Mouse (Mus musculus): Measurements from ENCODE around the gene Atxn10. TPM values are rescaled to one million over a fixed set of nuclear protein-coding genes. Genes with fewer than 3 reads are reported as not detected.

Atxn10 gene
- polyA plus RNA-seq, 1 experiment from 2014 or later, result 307 TPM

DNA sequence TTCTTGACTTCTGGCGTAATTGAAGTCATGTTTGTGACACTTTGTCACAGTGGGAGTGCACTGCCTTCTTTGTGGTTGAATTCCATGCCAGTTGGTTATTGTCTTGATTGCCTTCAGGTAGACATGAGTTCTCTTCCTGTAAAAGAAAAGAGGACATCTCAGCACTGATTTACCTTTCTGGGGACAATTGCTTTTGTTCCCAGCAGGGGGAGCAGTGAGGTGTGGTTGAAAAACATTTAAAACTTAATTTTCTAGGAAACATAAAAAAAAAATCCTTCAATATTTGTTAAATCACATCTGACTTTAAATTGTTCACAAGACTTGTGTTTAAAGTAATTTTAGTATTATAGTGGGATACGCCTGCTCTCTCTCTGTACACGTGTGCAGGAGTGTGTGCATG lies 52.7 kb downstream of the Atxn10 start:
- H3K36me3 ChIP-seq (ENCODE audit: insufficient read depth, low read length), result peaks cover 25% of the 10 kb centered on the region
- H3K9me3 ChIP-seq (ENCODE audit: low read length), result no peaks in the 10 kb centered on the region
- no peak overlapping the region for H3K9ac ChIP-seq (replicated peaks; ENCODE audit: low read length)
- H3K4me3 ChIP-seq (ENCODE audit: low read length), result no peak overlapping the region
- H3K27me3 ChIP-seq (ENCODE audit: insufficient read depth, low read length), result no peaks in the 10 kb centered on the region
- H3K4me1 ChIP-seq (ENCODE audit: insufficient read depth, low read length), result no peaks in the 10 kb centered on the region
- WGBS, result 82% methylated on average over 3 of the region's 3 CpGs
- no peak overlapping the region for H3K27ac ChIP-seq (ENCODE audit: low read length)
- no peak for ATAC-seq (ENCODE audit: low FRiP score, low TSS enrichment)
- no peak overlapping the region for H3K4me2 ChIP-seq (replicated peaks; ENCODE audit: low read depth, low read length)

DNA sequence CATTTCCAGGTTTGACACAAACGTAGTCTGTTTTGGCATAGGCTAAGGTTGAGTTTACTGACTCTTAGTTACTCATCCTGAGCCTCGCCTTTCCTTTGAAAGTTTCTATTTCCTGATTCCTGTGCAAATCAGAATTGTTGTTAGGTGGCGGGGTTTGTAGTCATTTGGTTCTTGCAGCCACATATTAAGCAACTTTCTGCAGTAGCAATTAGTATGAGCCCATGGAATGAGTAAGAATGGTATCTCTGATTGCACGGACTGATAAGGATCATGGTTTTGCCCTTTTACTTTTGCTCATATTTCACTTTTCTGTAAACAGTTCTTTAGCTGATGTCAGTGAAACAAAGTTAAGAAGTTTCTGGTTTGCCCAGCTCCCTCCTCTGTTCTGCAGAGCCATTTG lies 53.9 kb downstream of the Atxn10 start:
- Histone ChIP-seq H3K27me3 (ENCODE audit: insufficient read depth, low read length) (no peaks in the 10 kb centered on the region), H3K36me3 (ENCODE audit: insufficient read depth, low read length) (peaks cover 19% of the 10 kb centered on the region), H3K4me2 (replicated peaks; ENCODE audit: low read depth, low read length) (no peak overlapping the region), H3K4me3 (ENCODE audit: low read length) (no peak overlapping the region), H3K9me3 (ENCODE audit: low read length) (no peaks in the 10 kb centered on the region), H3K4me1 (ENCODE audit: insufficient read depth, low read length) (no peaks in the 10 kb centered on the region), H3K9ac (replicated peaks; ENCODE audit: low read length) (no peak overlapping the region), H3K27ac (ENCODE audit: low read length) (no peak overlapping the region)
- WGBS, result 80% methylated on average over 4 of the region's 4 CpGs
- no peak for ATAC-seq (ENCODE audit: low FRiP score, low TSS enrichment)

DNA sequence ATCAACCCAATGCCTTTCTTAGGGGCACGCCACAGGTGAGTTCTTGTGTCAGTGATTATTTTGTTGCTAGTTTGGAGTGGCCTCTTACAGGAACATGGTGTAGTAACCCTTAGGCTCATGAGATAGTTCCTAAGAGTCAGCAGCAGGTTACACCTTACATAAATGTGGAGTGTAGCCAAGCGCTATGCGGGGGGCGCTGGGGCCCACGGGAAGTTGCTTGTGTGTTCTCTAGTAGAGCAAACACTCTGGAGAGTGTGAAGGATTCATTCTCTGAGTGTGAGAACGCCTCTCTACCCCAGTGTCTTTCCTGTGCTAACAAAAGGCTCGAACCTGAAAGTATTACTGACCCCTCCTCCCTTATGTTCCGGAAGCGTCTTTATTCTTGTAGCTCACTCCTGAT lies 59.3 kb downstream of the Atxn10 start:
- no peak overlapping the region for H3K9ac ChIP-seq (replicated peaks; ENCODE audit: low read length)
- no peaks in the 10 kb centered on the region for H3K9me3 ChIP-seq (ENCODE audit: low read length)
- H3K4me1 ChIP-seq (ENCODE audit: insufficient read depth, low read length), result no peaks in the 10 kb centered on the region
- no peak for ATAC-seq (ENCODE audit: low FRiP score, low TSS enrichment)
- WGBS, result 88% methylated on average over 9 of the region's 9 CpGs
- no peaks in the 10 kb centered on the region for H3K27me3 ChIP-seq (ENCODE audit: insufficient read depth, low read length)
- H3K4me2 ChIP-seq (replicated peaks; ENCODE audit: low read depth, low read length), result no peak overlapping the region
- H3K36me3 ChIP-seq (ENCODE audit: insufficient read depth, low read length), result peaks cover 16% of the 10 kb centered on the region
- no peak overlapping the region for H3K27ac ChIP-seq (ENCODE audit: low read length)
- no peak overlapping the region for H3K4me3 ChIP-seq (ENCODE audit: low read length)

DNA sequence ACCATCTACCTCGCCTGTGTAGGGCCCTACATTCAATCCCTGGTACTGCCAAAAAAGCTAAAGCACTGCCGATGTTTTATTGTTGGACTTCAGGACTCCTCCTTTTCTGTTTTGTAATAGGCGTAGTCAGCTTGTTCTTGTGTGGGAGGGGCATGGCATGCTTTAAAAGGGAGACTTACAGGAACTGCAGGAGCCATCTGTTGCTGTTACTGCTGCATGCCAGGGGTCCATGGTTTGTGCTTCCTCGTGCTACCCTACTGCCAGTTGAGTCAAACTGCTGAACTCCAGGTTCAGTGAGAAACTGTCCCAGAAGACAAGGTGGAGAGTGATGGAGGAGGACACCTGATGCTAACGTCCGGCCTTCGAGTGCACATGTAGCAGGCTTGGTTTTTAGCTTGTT lies 65.9 kb downstream of the Atxn10 start:
- Histone ChIP-seq H3K4me2 (replicated peaks; ENCODE audit: low read depth, low read length) (no peak overlapping the region), H3K27me3 (ENCODE audit: insufficient read depth, low read length) (no peaks in the 10 kb centered on the region), H3K9me3 (ENCODE audit: low read length) (no peaks in the 10 kb centered on the region), H3K27ac (ENCODE audit: low read length) (no peak overlapping the region), H3K4me1 (ENCODE audit: insufficient read depth, low read length) (no peaks in the 10 kb centered on the region), H3K36me3 (ENCODE audit: insufficient read depth, low read length) (0 out of 2 replicates have a peak, but pooled peaks cover 3% of the 10 kb centered on the region), H3K4me3 (ENCODE audit: low read length) (no peak overlapping the region), H3K9ac (replicated peaks; ENCODE audit: low read length) (no peak overlapping the region)
- 74% methylated on average over 7 of the region's 7 CpGs for WGBS
- ATAC-seq (ENCODE audit: low FRiP score, low TSS enrichment), result no peak

DNA sequence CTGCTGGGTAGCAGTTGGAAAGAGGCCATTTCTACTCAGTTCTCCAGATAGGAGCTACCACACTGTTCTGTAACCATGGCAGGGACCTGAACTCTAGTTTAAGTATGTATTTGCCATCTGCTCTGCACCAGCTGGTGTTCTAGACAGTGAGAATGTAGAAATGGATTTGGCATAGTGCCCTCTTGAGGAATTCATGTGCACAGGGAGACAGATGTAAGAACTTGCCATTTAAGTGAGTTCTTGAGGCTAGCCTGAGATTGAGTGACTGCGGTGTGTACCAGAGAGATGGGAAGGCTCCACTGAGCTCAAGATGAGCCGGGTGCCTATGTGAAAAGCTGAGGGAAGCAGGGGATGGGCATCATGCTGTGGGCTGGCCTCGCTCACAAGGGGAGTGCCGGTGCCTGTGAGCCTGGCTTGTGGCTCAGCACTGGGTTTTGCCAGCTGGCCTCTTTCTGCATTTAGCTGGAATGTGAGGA lies 67.2 kb downstream of the Atxn10 start:
- Histone ChIP-seq H3K36me3 (ENCODE audit: insufficient read depth, low read length) (0 out of 2 replicates have a peak, but pooled peaks cover 3% of the 10 kb centered on the region), H3K27me3 (ENCODE audit: insufficient read depth, low read length) (no peaks in the 10 kb centered on the region), H3K9ac (replicated peaks; ENCODE audit: low read length) (no peak overlapping the region), H3K4me3 (ENCODE audit: low read length) (no peak overlapping the region), H3K27ac (ENCODE audit: low read length) (no peak overlapping the region), H3K4me1 (ENCODE audit: insufficient read depth, low read length) (no peaks in the 10 kb centered on the region), H3K4me2 (replicated peaks; ENCODE audit: low read depth, low read length) (no peak overlapping the region), H3K9me3 (ENCODE audit: low read length) (no peaks in the 10 kb centered on the region)
- ATAC-seq (ENCODE audit: low FRiP score, low TSS enrichment), result no peak
- WGBS, result 82% methylated on average over 4 of the region's 4 CpGs

DNA sequence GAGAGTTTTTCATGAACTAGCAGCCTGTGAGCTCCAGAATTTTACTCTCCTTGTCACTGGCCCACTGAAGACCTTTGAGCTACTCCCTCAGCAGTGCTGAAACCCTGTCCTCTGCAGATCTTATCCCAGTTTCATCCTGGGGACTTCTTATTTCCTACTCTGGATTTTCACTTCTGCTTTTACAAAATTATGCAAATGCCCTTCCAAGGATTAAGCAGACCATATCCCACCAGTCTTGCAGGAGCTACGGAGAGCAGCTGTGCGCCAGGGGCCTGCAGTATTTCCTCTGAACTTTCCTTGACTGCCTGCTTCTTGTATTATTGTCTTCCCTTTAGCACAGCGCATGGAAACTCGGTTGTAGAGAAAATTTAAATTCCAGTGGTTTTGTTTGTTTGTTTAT lies 68.7 kb downstream of the Atxn10 start:
- Histone ChIP-seq H3K4me1 (ENCODE audit: insufficient read depth, low read length) (0 out of 2 replicates have a peak, but pooled peaks cover 5% of the 10 kb centered on the region), H3K27me3 (ENCODE audit: insufficient read depth, low read length) (no peaks in the 10 kb centered on the region), H3K27ac (ENCODE audit: low read length) (no peak overlapping the region), H3K9me3 (ENCODE audit: low read length) (no peaks in the 10 kb centered on the region), H3K36me3 (ENCODE audit: insufficient read depth, low read length) (0 out of 2 replicates have a peak, but pooled peaks cover 3% of the 10 kb centered on the region), H3K4me2 (replicated peaks; ENCODE audit: low read depth, low read length) (no peak overlapping the region), H3K9ac (replicated peaks; ENCODE audit: low read length) (no peak overlapping the region), H3K4me3 (ENCODE audit: low read length) (no peak overlapping the region)
- 82% methylated on average over 4 of the region's 4 CpGs for WGBS
- ATAC-seq (ENCODE audit: low FRiP score, low TSS enrichment), result no peak

DNA sequence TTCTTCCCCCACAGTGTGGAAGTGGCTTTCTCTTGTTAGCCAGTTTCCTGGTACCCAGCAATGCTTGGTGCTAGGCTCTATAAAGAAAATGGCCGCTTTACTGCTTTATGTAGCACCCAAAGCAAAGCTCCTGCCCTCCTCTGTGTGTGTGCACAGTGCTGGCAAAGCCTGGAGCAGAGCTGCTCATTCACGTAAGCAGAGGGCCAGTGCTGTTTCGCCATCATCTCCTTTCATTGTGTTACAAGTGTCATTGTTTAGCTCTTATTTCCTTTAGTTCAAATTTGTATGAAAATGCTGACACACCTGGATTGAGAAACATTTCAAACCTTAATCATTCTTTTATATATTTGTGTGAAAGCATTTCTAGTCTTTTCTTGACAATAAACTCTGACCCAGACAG lies 69.5 kb downstream of the Atxn10 start:
- H3K4me2 ChIP-seq (replicated peaks; ENCODE audit: low read depth, low read length), result no peak overlapping the region
- H3K27me3 ChIP-seq (ENCODE audit: insufficient read depth, low read length), result no peaks in the 10 kb centered on the region
- H3K4me1 ChIP-seq (ENCODE audit: insufficient read depth, low read length), result 0 out of 2 replicates have a peak, but pooled peaks cover 5% of the 10 kb centered on the region
- no peak overlapping the region for H3K9ac ChIP-seq (replicated peaks; ENCODE audit: low read length)
- 91% methylated on average over 3 of the region's 3 CpGs for WGBS
- H3K36me3 ChIP-seq (ENCODE audit: insufficient read depth, low read length), result 0 out of 2 replicates have a peak, but pooled peaks cover 3% of the 10 kb centered on the region
- H3K27ac ChIP-seq (ENCODE audit: low read length), result no peak overlapping the region
- H3K9me3 ChIP-seq (ENCODE audit: low read length), result no peaks in the 10 kb centered on the region
- no peak for ATAC-seq (ENCODE audit: low FRiP score, low TSS enrichment)
- no peak overlapping the region for H3K4me3 ChIP-seq (ENCODE audit: low read length)

DNA sequence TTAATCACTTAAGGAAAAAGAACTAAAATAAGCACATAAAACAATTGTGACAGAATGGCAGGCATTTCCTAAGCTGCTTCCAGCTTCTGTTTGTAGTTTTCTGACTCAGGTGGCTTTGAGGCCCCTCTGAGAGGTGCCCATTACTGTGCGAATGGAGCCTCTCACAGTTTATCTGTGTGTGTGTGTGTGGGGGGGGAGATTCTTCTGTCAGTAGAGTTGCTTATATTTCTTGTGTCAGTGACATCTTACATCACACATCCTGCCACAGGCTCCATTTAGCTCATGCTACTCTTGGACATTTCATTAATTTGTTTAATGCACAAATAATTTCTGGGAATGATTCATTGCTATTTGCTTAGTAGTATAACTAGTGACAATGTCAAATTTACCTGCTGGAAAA lies 70.8 kb downstream of the Atxn10 start:
- no peaks in the 10 kb centered on the region for H3K9me3 ChIP-seq (ENCODE audit: low read length)

DNA sequence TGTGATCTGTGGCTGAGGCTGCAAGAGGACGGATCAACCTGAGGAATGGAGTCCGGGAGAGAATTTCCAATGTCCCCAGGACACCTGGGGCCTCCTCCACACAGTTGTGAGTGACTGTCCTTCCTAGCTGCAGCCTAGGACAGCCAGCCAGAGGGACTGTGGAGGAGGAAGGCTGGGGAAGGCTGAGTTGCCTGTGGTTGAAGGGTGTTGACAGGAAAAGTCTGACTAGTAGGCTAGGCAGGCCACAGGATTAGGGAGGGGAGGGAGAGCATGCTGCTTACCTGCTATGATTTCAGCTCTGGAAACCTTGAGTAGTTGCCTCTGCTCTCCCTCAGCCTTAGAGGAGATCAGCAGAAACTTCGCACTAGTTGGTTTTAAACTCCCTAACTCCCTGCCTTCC lies 71.3 kb downstream of the Atxn10 start:
- ATAC-seq (ENCODE audit: low FRiP score, low TSS enrichment), result no peak
- H3K4me2 ChIP-seq (replicated peaks; ENCODE audit: low read depth, low read length), result no peak overlapping the region
- 0 out of 2 replicates have a peak, but pooled peaks cover 3% of the 10 kb centered on the region for H3K36me3 ChIP-seq (ENCODE audit: insufficient read depth, low read length)
- 0 out of 2 replicates have a peak, but pooled peaks cover 5% of the 10 kb centered on the region for H3K4me1 ChIP-seq (ENCODE audit: insufficient read depth, low read length)
- H3K9ac ChIP-seq (replicated peaks; ENCODE audit: low read length), result no peak overlapping the region
- no peaks in the 10 kb centered on the region for H3K27me3 ChIP-seq (ENCODE audit: insufficient read depth, low read length)
- H3K4me3 ChIP-seq (ENCODE audit: low read length), result no peak overlapping the region
- H3K27ac ChIP-seq (ENCODE audit: low read length), result no peak overlapping the region
- WGBS, result 76% methylated on average over 3 of the region's 3 CpGs
- H3K9me3 ChIP-seq (ENCODE audit: low read length), result no peaks in the 10 kb centered on the region

More for the DNA sequence above, 70.8 kb downstream of the Atxn10 start:
- Histone ChIP-seq H3K27ac (ENCODE audit: low read length) (no peak overlapping the region), H3K27me3 (ENCODE audit: insufficient read depth, low read length) (no peaks in the 10 kb centered on the region), H3K4me2 (replicated peaks; ENCODE audit: low read depth, low read length) (no peak overlapping the region), H3K36me3 (ENCODE audit: insufficient read depth, low read length) (0 out of 2 replicates have a peak, but pooled peaks cover 3% of the 10 kb centered on the region), H3K9ac (replicated peaks; ENCODE audit: low read length) (no peak overlapping the region), H3K4me1 (ENCODE audit: insufficient read depth, low read length) (0 out of 2 replicates have a peak, but pooled peaks cover 5% of the 10 kb centered on the region), H3K4me3 (ENCODE audit: low read length) (no peak overlapping the region)
- WGBS, result 53% methylated on average over 1 of the region's 1 CpGs
- ATAC-seq (ENCODE audit: low FRiP score, low TSS enrichment), result no peak

DNA sequence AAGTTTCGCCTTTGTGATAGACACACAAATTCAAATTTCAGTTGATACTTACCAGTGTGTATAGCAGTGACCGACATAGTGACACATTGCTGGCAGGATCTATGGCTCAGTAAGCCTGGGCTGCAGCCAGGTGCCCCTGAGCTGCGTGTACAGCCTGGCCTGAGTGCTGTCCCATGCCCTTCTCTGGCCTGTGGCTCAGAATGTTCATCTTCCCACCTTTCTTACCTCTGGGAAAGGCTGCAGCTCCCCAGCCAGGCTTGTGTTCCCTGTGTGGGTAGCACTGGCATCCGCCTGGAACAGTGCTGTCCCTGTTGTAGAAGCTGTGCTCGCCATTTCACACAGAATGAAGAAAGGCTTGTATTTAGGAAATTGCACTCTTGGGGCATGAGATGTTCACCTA lies 72.7 kb downstream of the Atxn10 start:
- WGBS, result 76% methylated on average over 5 of the region's 5 CpGs
- ATAC-seq (ENCODE audit: low FRiP score, low TSS enrichment), result no peak
- H3K9ac ChIP-seq (replicated peaks; ENCODE audit: low read length), result no peak overlapping the region

More for the DNA sequence above, 72.7 kb downstream of the Atxn10 start:
- Histone ChIP-seq H3K4me3 (ENCODE audit: low read length) (no peak overlapping the region), H3K27ac (ENCODE audit: low read length) (no peak overlapping the region), H3K36me3 (ENCODE audit: insufficient read depth, low read length) (0 out of 2 replicates have a peak, but pooled peaks cover 2% of the 10 kb centered on the region), H3K4me2 (replicated peaks; ENCODE audit: low read depth, low read length) (no peak overlapping the region), H3K27me3 (ENCODE audit: insufficient read depth, low read length) (no peaks in the 10 kb centered on the region), H3K4me1 (ENCODE audit: insufficient read depth, low read length) (0 out of 2 replicates have a peak, but pooled peaks cover 5% of the 10 kb centered on the region), H3K9me3 (ENCODE audit: low read length) (no peaks in the 10 kb centered on the region)

Data from kidney, embryonic 16.5 days (tissue).